In the genomic region with DNA sequence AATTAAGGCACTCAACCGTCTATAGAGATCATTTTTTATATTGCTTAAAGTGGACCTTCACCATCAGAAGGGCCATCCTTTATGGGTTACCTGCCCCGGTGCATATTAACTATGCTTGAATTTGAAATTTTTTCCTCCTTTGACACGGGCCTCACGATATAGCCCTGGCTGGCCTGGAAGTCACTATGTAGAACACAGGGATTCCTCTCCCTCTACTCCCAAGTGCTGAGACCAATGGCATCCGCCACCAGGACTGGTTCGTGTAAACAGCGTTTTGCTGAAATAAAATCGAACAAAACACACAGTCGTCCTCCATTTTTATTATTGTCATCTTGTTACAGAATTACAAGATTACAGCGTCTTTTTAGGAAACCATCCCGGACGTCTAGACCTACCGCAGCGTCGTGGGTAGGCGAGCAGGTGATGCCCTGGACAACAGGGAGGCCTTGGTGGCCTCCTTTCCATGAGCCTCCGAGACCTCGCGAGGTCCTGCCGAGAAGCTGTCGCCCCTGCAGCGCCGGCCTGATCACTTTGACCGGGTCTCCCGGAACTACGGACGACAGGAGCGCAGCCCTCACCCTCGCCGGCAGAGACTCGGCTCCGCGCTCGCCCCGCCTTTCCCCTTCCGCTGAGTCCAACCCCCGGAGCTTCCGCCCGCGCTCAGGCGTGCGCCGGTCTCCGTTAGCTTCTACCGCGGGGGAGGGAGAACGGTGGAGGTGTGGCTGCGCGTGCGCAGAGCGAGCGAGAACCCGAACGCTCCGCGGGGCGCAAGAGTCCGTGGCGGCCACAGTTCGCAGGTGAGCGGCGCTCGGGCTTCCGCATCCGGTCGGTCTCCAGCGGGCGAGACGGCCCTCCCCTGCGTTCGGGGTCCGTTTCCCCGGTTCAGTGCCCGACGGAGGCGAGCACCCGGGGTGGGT, we compare ENCODE assay signal across 8 mouse cellular contexts. TPM values are rescaled to one million over a fixed set of nuclear protein-coding genes. Genes with fewer than 3 reads are reported as not detected.
A peak's percentile ranks its signal among the peaks of the same experiment; 100 is the strongest.
DNase-seq lines count a peak whose midpoint lies in the region; ATAC-seq and TF ChIP-seq lines count a peak whose summit lies in the region.

No protein-coding gene starts in this region.

- peak overlapping the region; percentile 78 to 98 for H3K4me3 ChIP-seq in MEL (ENCODE audit: control insufficient read depth in 1 of 2, insufficient read depth in 1 of 2, low read depth in 2 of 2, low read length in 2 of 2)
- peak overlapping the region; percentile 72 for H3K4me3 ChIP-seq in cerebellum, adult 2 months (replicated peaks; ENCODE audit: insufficient read depth, low read depth, low read length)
- peak overlapping the region; percentile 65 for H3K4me3 ChIP-seq in forebrain, postnatal 0 days (ENCODE audit: low read depth, low read length)
- peak overlapping the region; percentile 90 for H3K4me3 ChIP-seq in lung, embryonic 16.5 days (ENCODE audit: low read length)

- peak overlapping the region; percentile 95 for H3K9ac ChIP-seq in MEL (ENCODE audit: control insufficient read depth, low read depth, low read length, poor library complexity, severe bottlenecking)
- H3K9ac ChIP-seq in forebrain, postnatal 0 days, result peak overlapping the region; percentile 71
- peak overlapping the region; percentile 92 for H3K9ac ChIP-seq in lung, embryonic 16.5 days (ENCODE audit: low read length)

- TF ChIP-seq CTCF in MEL (IDR thresholded peaks at IDR 0.05 in 2 of 3, conservative IDR thresholded peaks at IDR 0.05 in 1 of 3; ENCODE audit: control insufficient read depth in 1 of 3, insufficient read depth in 1 of 3, low read depth in 2 of 3, low read length in 3 of 3, poor library complexity in 1 of 3, severe bottlenecking in 1 of 3), result no peak
- TF ChIP-seq CTCF in cerebellum, adult 2 months (IDR thresholded peaks at IDR 0.05; ENCODE audit: borderline replicate concordance, insufficient read depth, low read depth, low read length), result no peak
- TF ChIP-seq CTCF in forebrain, postnatal 0 days (IDR thresholded peaks at IDR 0.05; ENCODE audit: low read depth), result 0 out of 2 replicates have a peak, but pooled peaks have one; percentile 2

- peak; percentile 97 for DNase-seq in MEL (ENCODE audit: low read depth, low spot score)
- peak; percentile 98 to 99 for DNase-seq in cerebellum, adult 2 months
- DNase-seq in forebrain, postnatal 0 days, result peak; percentile 97
- DNase-seq in layer of hippocampus, adult 9-10 months (ENCODE audit: low spot score), result peak; percentile 81
- peak; percentile 93 for DNase-seq in ovary, postnatal 10 days (ENCODE audit: low spot score)
- DNase-seq in thymus, postnatal 10 days (ENCODE audit: low spot score in 2 of 2), result peak; percentile 96

- TF ChIP-seq POLR2A in MEL (IDR thresholded peaks at IDR 0.05; ENCODE audit: control insufficient read depth in 1 of 2, insufficient read depth in 1 of 2, low read depth in 1 of 2, low read length in 2 of 2, poor library complexity in 1 of 2), result peak; percentile 96 to 99
- TF ChIP-seq POLR2A in cerebellum, adult 2 months (IDR thresholded peaks at IDR 0.05; ENCODE audit: borderline replicate concordance, insufficient read depth, low read length), result peak; percentile 98

- WGBS in cerebellum, adult 2 months, result 1% methylated on average over 77 of the region's 77 CpGs
- 2% methylated on average over 68 of the region's 77 CpGs for WGBS in forebrain, postnatal 0 days
- 2% methylated on average over 69 of the region's 77 CpGs for WGBS in lung, embryonic 16.5 days

- peak in 1 of 2 experiments; percentile 42; a peak in 1 of 4 replicates for TF ChIP-seq EP300 in MEL (IDR thresholded peaks at IDR 0.05; ENCODE audit: low read depth in 1 of 2, low read length in 2 of 2)

- H3K4me1 ChIP-seq in MEL (ENCODE audit: control insufficient read depth in 1 of 2, insufficient read depth in 2 of 2, low read length in 2 of 2), result peaks cover 10 to 13% of the 10 kb centered on the region in 2 experiments; a peak in 3 of 4 replicates
- no peaks in the 10 kb centered on the region for H3K4me1 ChIP-seq in cerebellum, adult 2 months (ENCODE audit: control insufficient read depth, insufficient read depth, low read length)
- peaks cover 6% of the 10 kb centered on the region; the same call in 1 of the 2 replicates for H3K4me1 ChIP-seq in forebrain, postnatal 0 days (ENCODE audit: insufficient read depth)
- peaks cover 19% of the 10 kb centered on the region for H3K4me1 ChIP-seq in lung, embryonic 16.5 days (replicated peaks; ENCODE audit: control insufficient read depth, insufficient read depth, low read length)

- no peaks in the 10 kb centered on the region for H3K27me3 ChIP-seq in MEL (ENCODE audit: control insufficient read depth in 1 of 2, insufficient read depth in 2 of 2, low read length in 2 of 2)
- H3K27me3 ChIP-seq in cerebellum, adult 2 months (ENCODE audit: control insufficient read depth, insufficient read depth, low read length), result no peaks in the 10 kb centered on the region
- H3K27me3 ChIP-seq in forebrain, postnatal 0 days (ENCODE audit: insufficient read depth, low read length), result no peaks in the 10 kb centered on the region
- no peaks in the 10 kb centered on the region for H3K27me3 ChIP-seq in lung, embryonic 16.5 days (ENCODE audit: control insufficient read depth, insufficient read depth, low read depth, low read length)

- H3K27ac ChIP-seq in MEL (ENCODE audit: control insufficient read depth, low read depth, low read length), result peak overlapping the region; percentile 85
- H3K27ac ChIP-seq in cerebellum, adult 2 months (ENCODE audit: insufficient read depth, low read length), result peak overlapping the region; percentile 89
- peak overlapping the region; percentile 80 for H3K27ac ChIP-seq in forebrain, postnatal 0 days (ENCODE audit: low read depth, low read length)
- H3K27ac ChIP-seq in lung, embryonic 16.5 days (ENCODE audit: low read length), result peak overlapping the region; percentile 87

- peaks cover 13% of the 10 kb centered on the region for H3K79me2 ChIP-seq in MEL (ENCODE audit: control insufficient read depth, insufficient read depth, low read length, poor library complexity)

- no peak for TF ChIP-seq RAD21 in MEL (IDR thresholded peaks at IDR 0.05; ENCODE audit: low read depth, low read length)

- H3K9me3 ChIP-seq in MEL (replicated peaks; ENCODE audit: insufficient read depth, low read length), result no peaks in the 10 kb centered on the region
- no peaks in the 10 kb centered on the region for H3K9me3 ChIP-seq in forebrain, postnatal 0 days (ENCODE audit: low read length)
- H3K9me3 ChIP-seq in lung, embryonic 16.5 days (ENCODE audit: control insufficient read depth, low read length), result no peaks in the 10 kb centered on the region

- peaks cover 0 to 12% of the 10 kb centered on the region in 2 experiments; a peak in 2 of 4 replicates for H3K36me3 ChIP-seq in MEL (ENCODE audit: control insufficient read depth in 1 of 2, insufficient read depth in 2 of 2, low read length in 2 of 2)
- no peaks in the 10 kb centered on the region for H3K36me3 ChIP-seq in forebrain, postnatal 0 days (ENCODE audit: insufficient read depth)
- no peaks in the 10 kb centered on the region for H3K36me3 ChIP-seq in lung, embryonic 16.5 days (ENCODE audit: control insufficient read depth, insufficient read depth, low read length)

- peak; percentile 99 for ATAC-seq in forebrain, postnatal 0 days
- peak; percentile 98 to 99 for ATAC-seq in hematopoietic stem cell, adult 5-6 weeks (replicated peaks in 1 of 2; ENCODE audit: insufficient read depth in 1 of 2, low FRiP score in 2 of 2, low TSS enrichment in 1 of 2, low read depth in 1 of 2, poor library complexity in 2 of 2, severe bottlenecking in 2 of 2)
- peak; percentile 99 for ATAC-seq in lung, embryonic 16.5 days (ENCODE audit: low read depth)

- peak overlapping the region; percentile 78 for H3K4me2 ChIP-seq in forebrain, postnatal 0 days (ENCODE audit: low read depth)
- peak overlapping the region; percentile 90 for H3K4me2 ChIP-seq in lung, embryonic 16.5 days (ENCODE audit: low read depth, low read length)

TF ChIP-seq in MEL, 35 proteins besides CTCF, POLR2A, EP300 and RAD21 (continues in another document):
- peak; percentile 97 for TF ChIP-seq NRF1 (IDR thresholded peaks at IDR 0.05; ENCODE audit: insufficient read depth, low read depth, low read length, poor library complexity, severe bottlenecking)
- peak; percentile 68; the same call in 1 of the 2 replicates for TF ChIP-seq ETS1 (IDR thresholded peaks at IDR 0.05; ENCODE audit: low read depth, low read length)
- peak; percentile 89 for TF ChIP-seq HCFC1 (IDR thresholded peaks at IDR 0.05; ENCODE audit: low read depth, low read length)
- TF ChIP-seq SMC3 (IDR thresholded peaks at IDR 0.05; ENCODE audit: low read depth, low read length), result no peak
- peak; percentile 90 for TF ChIP-seq ELF1 (IDR thresholded peaks at IDR 0.05; ENCODE audit: low read depth, low read length)

RNA-seq across cellular contexts. Expression of a gene that starts 11.3 kb away (rescaled TPM):
- 20.0 and 25.1 TPM in 2 replicates for total RNA-seq in MEL (2012; rRNA removed)
- 10 to 100 TPM in 1 of 2 experiments, not detected in 1; 23.1 TPM for polyA plus RNA-seq in MEL (2012; ENCODE audit: insufficient read depth in 1 of 2, insufficient read length in 2 of 2, low read depth in 1 of 2, low replicate concordance in 2 of 2, missing spikeins in 1 of 2)
- polyA plus RNA-seq in cerebellum, adult 2 months (2012; rRNA removed), result 35.4 and 36.1 TPM in 2 replicates
- total RNA-seq in forebrain, postnatal 0 days (2014; rRNA removed), result 34.9 and 44.7 TPM in 2 replicates
- 7.5 and 7.7 TPM in 2 replicates for polyA plus RNA-seq in forebrain, postnatal 0 days (2015; fragmentation: Nextera tagmentation; extraction: Ambion mirVana)
- total RNA-seq in hematopoietic stem cell, adult 5-6 weeks (2017), result 12.3 and 17.5 TPM in 2 replicates
- 9.4 TPM in 2 replicates for polyA plus RNA-seq in lung, embryonic 16.5 days (2015; fragmentation: Nextera tagmentation; extraction: Ambion mirVana)

RNA-seq across cellular contexts. Expression of a gene that starts 11.6 kb away (rescaled TPM):
- 8.5 TPM in 2 replicates for total RNA-seq in MEL (2012; rRNA removed)
- 1 to 10 TPM in 1 of 2 experiments, not detected in 1; 9.3 TPM for polyA plus RNA-seq in MEL (2012; ENCODE audit: insufficient read depth in 1 of 2, insufficient read length in 2 of 2, low read depth in 1 of 2, low replicate concordance in 2 of 2, missing spikeins in 1 of 2)
- polyA plus RNA-seq in cerebellum, adult 2 months (2012; rRNA removed), result 17.4 and 17.5 TPM in 2 replicates
- 17.5 and 24.4 TPM in 2 replicates for total RNA-seq in forebrain, postnatal 0 days (2014; rRNA removed)
- 15.4 and 22.1 TPM in 2 replicates for polyA plus RNA-seq in forebrain, postnatal 0 days (2015; fragmentation: Nextera tagmentation; extraction: Ambion mirVana)
- total RNA-seq in hematopoietic stem cell, adult 5-6 weeks (2017), result 51.7 and 54.8 TPM in 2 replicates
- polyA plus RNA-seq in lung, embryonic 16.5 days (2015; fragmentation: Nextera tagmentation; extraction: Ambion mirVana), result 23.3 and 28.5 TPM in 2 replicates

RNA-seq across cellular contexts. Expression of a gene that starts 47.9 kb away (rescaled TPM):
- 311 and 342 TPM in 2 replicates for total RNA-seq in MEL (2012; rRNA removed)
- polyA plus RNA-seq in MEL (2012; ENCODE audit: insufficient read depth in 1 of 2, insufficient read length in 2 of 2, low read depth in 1 of 2, low replicate concordance in 2 of 2, missing spikeins in 1 of 2), result 100 to 1,000 TPM; 188 to 471 TPM
- 876 and 917 TPM in 2 replicates for polyA plus RNA-seq in cerebellum, adult 2 months (2012; rRNA removed)
- 925 and 1,077 TPM in 2 replicates for total RNA-seq in forebrain, postnatal 0 days (2014; rRNA removed)
- polyA plus RNA-seq in forebrain, postnatal 0 days (2015; fragmentation: Nextera tagmentation; extraction: Ambion mirVana), result 945 and 997 TPM in 2 replicates
- total RNA-seq in hematopoietic stem cell, adult 5-6 weeks (2017), result 184 and 193 TPM in 2 replicates
- 421 and 425 TPM in 2 replicates for polyA plus RNA-seq in lung, embryonic 16.5 days (2015; fragmentation: Nextera tagmentation; extraction: Ambion mirVana)

Comparison
In these comparisons a context has a peak if more than half of its experiments do, and no peak if none do; other contexts are left out.
1. Peak in every context shown above with its lines: DNase-seq, ATAC-seq, H3K4me3 ChIP-seq and H3K27ac ChIP-seq.